Comparison of ENCODE assay signal across 24 mouse cellular contexts in the genomic region with DNA sequence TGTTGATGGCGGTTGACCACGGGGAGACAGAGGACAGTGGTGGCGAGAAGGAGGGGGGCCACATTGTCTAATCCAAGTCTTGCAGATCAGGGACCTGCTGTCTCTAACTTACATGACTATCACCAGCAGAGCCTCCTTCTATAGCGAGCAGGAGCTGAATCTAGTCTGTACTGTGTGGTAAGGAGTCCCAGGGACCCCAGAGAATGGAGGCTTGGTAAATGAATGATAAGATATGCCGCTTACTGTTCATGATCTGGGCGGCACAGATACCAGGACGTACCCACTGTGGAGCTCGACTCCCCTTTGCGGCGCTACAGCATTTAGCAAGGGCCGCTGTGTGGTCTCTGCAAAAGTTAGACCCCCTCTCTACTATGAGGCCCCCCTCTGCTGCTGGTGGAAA. TPM values are rescaled to one million over a fixed set of nuclear protein-coding genes. Genes with fewer than 3 reads are reported as not detected.
DNase-seq lines count a peak whose midpoint lies in the region; ATAC-seq and TF ChIP-seq lines count a peak whose summit lies in the region.
"Had no signal": no experiment of that assay in that cellular context is flagged by ENCODE, and none has a peak within 500 bp of the region (broad histone marks: within the 10 kb centered on the region; RNA-seq: fewer than 3 reads in every experiment).

No protein-coding gene starts in this region.

- TF ChIP-seq EP300 in stomach, postnatal 0 days (optimal IDR thresholded peaks at IDR 0.05), result no peak

- no peak for TF ChIP-seq CTCF in stomach, postnatal 0 days (IDR thresholded peaks at IDR 0.05; ENCODE audit: low read depth)

- H3K4me2 ChIP-seq in stomach, embryonic 14.5 days (replicated peaks; ENCODE audit: low read depth, low read length), result no peak overlapping the region
- H3K4me2 ChIP-seq in stomach, postnatal 0 days (replicated peaks; ENCODE audit: low read depth), result no peak overlapping the region
- H3K4me2 ChIP-seq in liver, embryonic 15.5 days, result peak overlapping the region; percentile 55
- no peak overlapping the region for H3K4me2 ChIP-seq in stomach, embryonic 15.5 days
- H3K4me2 ChIP-seq: embryonic facial prominence, embryonic 13.5 days; heart, embryonic 11.5 days; hindbrain, embryonic 15.5 days; limb, embryonic 12.5 days; lung, embryonic 14.5 days had no signal

- 72% methylated on average over 11 of the region's 11 CpGs for WGBS in stomach, embryonic 14.5 days
- 79% methylated on average over 11 of the region's 11 CpGs for WGBS in stomach, postnatal 0 days
- WGBS in liver, embryonic 15.5 days (ENCODE audit: insufficient replicate concordance), result 25% methylated on average over 11 of the region's 11 CpGs
- 70% methylated on average over 11 of the region's 11 CpGs for WGBS in stomach, embryonic 15.5 days
- 79% methylated on average over 11 of the region's 11 CpGs for WGBS in embryonic facial prominence, embryonic 10.5 days

- no peaks in the 10 kb centered on the region for H3K27me3 ChIP-seq in stomach, embryonic 14.5 days (ENCODE audit: control insufficient read depth, insufficient read depth, low read length)
- H3K27me3 ChIP-seq in stomach, postnatal 0 days (ENCODE audit: control insufficient read depth, insufficient read depth, low read length), result no peaks in the 10 kb centered on the region
- 0 out of 2 replicates have a peak, but pooled peaks cover 5% of the 10 kb centered on the region for H3K27me3 ChIP-seq in liver, embryonic 15.5 days
- no peaks in the 10 kb centered on the region for H3K27me3 ChIP-seq in stomach, embryonic 15.5 days (replicated peaks)
- H3K27me3 ChIP-seq in embryonic facial prominence, embryonic 10.5 days (replicated peaks; ENCODE audit: low read depth, poor library complexity, severe bottlenecking), result peaks cover 21% of the 10 kb centered on the region
- H3K27me3 ChIP-seq: hindbrain, embryonic 15.5 days had no signal

- no peaks in the 10 kb centered on the region for H3K36me3 ChIP-seq in stomach, embryonic 14.5 days (ENCODE audit: control insufficient read depth, insufficient read depth, low read length)
- H3K36me3 ChIP-seq in stomach, postnatal 0 days (ENCODE audit: control insufficient read depth, insufficient read depth, low read length), result no peaks in the 10 kb centered on the region
- no peaks in the 10 kb centered on the region for H3K36me3 ChIP-seq in liver, embryonic 15.5 days (replicated peaks)
- no peaks in the 10 kb centered on the region for H3K36me3 ChIP-seq in stomach, embryonic 15.5 days
- no peaks in the 10 kb centered on the region for H3K36me3 ChIP-seq in embryonic facial prominence, embryonic 10.5 days (replicated peaks)
- H3K36me3 ChIP-seq: embryonic facial prominence, embryonic 13.5 days; hindbrain, embryonic 15.5 days; limb, embryonic 12.5 days had no signal

- no peak for DNase-seq in stomach, postnatal 0 days (ENCODE audit: low spot score)
- no peak for DNase-seq in ovary, postnatal 36 days (ENCODE audit: low spot score)
- DNase-seq in gastrocnemius, adult 8-10 months (ENCODE audit: low spot score in 2 of 2), result no peak
- no peak for DNase-seq in embryonic facial prominence, embryonic 10.5 days (ENCODE audit: low spot score)
- DNase-seq: adrenal gland, adult 2 months; cerebellum, adult 9-11 months; kidney, adult 9 months; kidney, postnatal 14 days; lung, embryonic 14.5 days; right cerebral cortex, adult 18-20 months had no signal

- H3K9ac ChIP-seq in stomach, embryonic 14.5 days (replicated peaks; ENCODE audit: low read depth, low read length), result no peak overlapping the region
- H3K9ac ChIP-seq in stomach, postnatal 0 days (ENCODE audit: low read length), result no peak overlapping the region
- peak overlapping the region; percentile 22; the same call in 1 of the 2 replicates for H3K9ac ChIP-seq in liver, embryonic 15.5 days
- no peak overlapping the region for H3K9ac ChIP-seq in stomach, embryonic 15.5 days
- H3K9ac ChIP-seq: embryonic facial prominence, embryonic 13.5 days; hindbrain, embryonic 15.5 days; limb, embryonic 12.5 days; lung, embryonic 14.5 days had no signal

- H3K9me3 ChIP-seq in stomach, embryonic 14.5 days (ENCODE audit: control insufficient read depth, low read depth, low read length), result no peaks in the 10 kb centered on the region
- H3K9me3 ChIP-seq in stomach, postnatal 0 days (ENCODE audit: control insufficient read depth, low read length), result no peaks in the 10 kb centered on the region
- no peaks in the 10 kb centered on the region for H3K9me3 ChIP-seq in liver, embryonic 15.5 days (replicated peaks)
- no peaks in the 10 kb centered on the region for H3K9me3 ChIP-seq in stomach, embryonic 15.5 days
- no peaks in the 10 kb centered on the region for H3K9me3 ChIP-seq in embryonic facial prominence, embryonic 10.5 days
- H3K9me3 ChIP-seq: embryonic facial prominence, embryonic 13.5 days; hindbrain, embryonic 15.5 days; limb, embryonic 12.5 days had no signal

- H3K4me1 ChIP-seq in stomach, embryonic 14.5 days (ENCODE audit: control insufficient read depth, insufficient read depth, low read length), result 0 out of 2 replicates have a peak, but pooled peaks cover 5% of the 10 kb centered on the region
- H3K4me1 ChIP-seq in stomach, postnatal 0 days (replicated peaks; ENCODE audit: control insufficient read depth, insufficient read depth), result no peaks in the 10 kb centered on the region
- peaks cover 66% of the 10 kb centered on the region for H3K4me1 ChIP-seq in liver, embryonic 15.5 days (replicated peaks)
- H3K4me1 ChIP-seq in stomach, embryonic 15.5 days, result peaks cover 11% of the 10 kb centered on the region; the same call in 1 of the 2 replicates
- peaks cover 6% of the 10 kb centered on the region; the same call in 1 of the 2 replicates for H3K4me1 ChIP-seq in embryonic facial prominence, embryonic 10.5 days
- H3K4me1 ChIP-seq: embryonic facial prominence, embryonic 13.5 days; hindbrain, embryonic 15.5 days; limb, embryonic 12.5 days had no signal

- no peak overlapping the region for H3K4me3 ChIP-seq in stomach, embryonic 14.5 days (ENCODE audit: low read depth, low read length)
- no peak overlapping the region for H3K4me3 ChIP-seq in stomach, postnatal 0 days (ENCODE audit: low read depth, low read length)
- H3K4me3 ChIP-seq in liver, embryonic 15.5 days (replicated peaks), result peak overlapping the region; percentile 22
- H3K4me3 ChIP-seq in stomach, embryonic 15.5 days (replicated peaks), result no peak overlapping the region
- no peak overlapping the region for H3K4me3 ChIP-seq in embryonic facial prominence, embryonic 10.5 days
- H3K4me3 ChIP-seq: embryonic facial prominence, embryonic 13.5 days; hindbrain, embryonic 15.5 days; limb, embryonic 12.5 days had no signal

- no peak overlapping the region for H3K27ac ChIP-seq in stomach, embryonic 14.5 days (ENCODE audit: low read length)
- no peak overlapping the region for H3K27ac ChIP-seq in stomach, postnatal 0 days (replicated peaks)
- peak overlapping the region; percentile 88 for H3K27ac ChIP-seq in liver, embryonic 15.5 days (replicated peaks)
- H3K27ac ChIP-seq in stomach, embryonic 15.5 days, result no peak overlapping the region
- no peak overlapping the region for H3K27ac ChIP-seq in embryonic facial prominence, embryonic 10.5 days (replicated peaks)
- H3K27ac ChIP-seq: embryonic facial prominence, embryonic 13.5 days; hindbrain, embryonic 15.5 days; limb, embryonic 12.5 days had no signal

- peak; percentile 68; the same call in 1 of the 2 replicates for ATAC-seq in stomach, embryonic 14.5 days (ENCODE audit: insufficient number of reproducible peaks, insufficient read depth, low FRiP score, low read depth)
- no peak for ATAC-seq in stomach, postnatal 0 days (ENCODE audit: low FRiP score, low TSS enrichment)
- ATAC-seq in erythroid progenitor cell, adult 5-6 weeks (replicated peaks; ENCODE audit: low FRiP score, poor library complexity, severe bottlenecking), result peak; percentile 77
- peak; percentile 92 for ATAC-seq in liver, embryonic 15.5 days (ENCODE audit: insufficient read depth)
- peak; percentile 77; the same call in 1 of the 2 replicates for ATAC-seq in stomach, embryonic 15.5 days (ENCODE audit: insufficient read depth, low FRiP score, low read depth)
- ATAC-seq: Patski had no signal

RNA-seq across cellular contexts. Expression of a gene that starts 18.2 kb away (rescaled TPM):
- 0.32 and 0.42 TPM in 2 replicates for polyA plus RNA-seq in stomach, embryonic 14.5 days (2014; fragmentation: Nextera tagmentation; extraction: Ambion mirVana)
- polyA plus RNA-seq in stomach, postnatal 0 days (2015; fragmentation: Nextera tagmentation; extraction: Ambion mirVana), result 1.0 and 1.3 TPM in 2 replicates
- total RNA-seq in erythroid progenitor cell, adult 5-6 weeks (2015; ENCODE audit: low replicate concordance), result not detected in 2 replicates
- not detected in 2 replicates for total RNA-seq in erythroid progenitor cell, adult 5-6 weeks (2017; ENCODE audit: low replicate concordance)
- polyA plus RNA-seq in liver, embryonic 15.5 days (2015; fragmentation: Nextera tagmentation; extraction: Ambion mirVana), result 0.05 TPM in 1 of 2 replicates, not detected in the other
- polyA plus RNA-seq in stomach, embryonic 15.5 days (2015; fragmentation: Nextera tagmentation; extraction: Ambion mirVana), result 0.39 and 0.58 TPM in 2 replicates
- not detected for total RNA-seq in gastrocnemius, adult 8-10 months (2022)
- polyA plus RNA-seq in embryonic facial prominence, embryonic 10.5 days (2016; fragmentation: Nextera tagmentation; extraction: Ambion mirVana), result 0.59 and 0.97 TPM in 2 replicates
- total RNA-seq: adrenal gland, adult 2 months; gastrocnemius, adult 18-20 months; granulocyte monocyte progenitor cell, adult 5-6 weeks; hematopoietic stem cell, adult 5-6 weeks had no signal
- polyA plus RNA-seq: heart, embryonic 11.5 days; heart, postnatal 0 days; neural tube, embryonic 14.5 days had no signal

RNA-seq across cellular contexts. Expression of a gene that starts 20.4 kb away (rescaled TPM):
- 39.6 and 41.4 TPM in 2 replicates for polyA plus RNA-seq in stomach, embryonic 14.5 days (2014; fragmentation: Nextera tagmentation; extraction: Ambion mirVana)
- 17.3 and 19.9 TPM in 2 replicates for polyA plus RNA-seq in stomach, postnatal 0 days (2015; fragmentation: Nextera tagmentation; extraction: Ambion mirVana)
- total RNA-seq in erythroid progenitor cell, adult 5-6 weeks (2015; ENCODE audit: low replicate concordance), result 13.0 and 17.7 TPM in 2 replicates
- 3.2 and 9.4 TPM in 2 replicates for total RNA-seq in erythroid progenitor cell, adult 5-6 weeks (2017; ENCODE audit: low replicate concordance)
- polyA plus RNA-seq in liver, embryonic 15.5 days (2015; fragmentation: Nextera tagmentation; extraction: Ambion mirVana), result 26.4 and 26.8 TPM in 2 replicates
- 32.7 and 37.4 TPM in 2 replicates for polyA plus RNA-seq in stomach, embryonic 15.5 days (2015; fragmentation: Nextera tagmentation; extraction: Ambion mirVana)
- 10 to 100 TPM; 10.4 to 12.8 (median 11.4) TPM for total RNA-seq in gastrocnemius, adult 8-10 months (2022)
- polyA plus RNA-seq in embryonic facial prominence, embryonic 10.5 days (2016; fragmentation: Nextera tagmentation; extraction: Ambion mirVana), result 45.5 and 50.1 TPM in 2 replicates

RNA-seq across cellular contexts. Expression of a gene that starts 38.7 kb away (rescaled TPM):
- polyA plus RNA-seq in stomach, embryonic 14.5 days (2014; fragmentation: Nextera tagmentation; extraction: Ambion mirVana), result 126 and 135 TPM in 2 replicates
- polyA plus RNA-seq in stomach, postnatal 0 days (2015; fragmentation: Nextera tagmentation; extraction: Ambion mirVana), result 165 and 170 TPM in 2 replicates
- 101 and 141 TPM in 2 replicates for total RNA-seq in erythroid progenitor cell, adult 5-6 weeks (2015; ENCODE audit: low replicate concordance)
- total RNA-seq in erythroid progenitor cell, adult 5-6 weeks (2017; ENCODE audit: low replicate concordance), result 113 and 126 TPM in 2 replicates
- 149 and 154 TPM in 2 replicates for polyA plus RNA-seq in liver, embryonic 15.5 days (2015; fragmentation: Nextera tagmentation; extraction: Ambion mirVana)
- polyA plus RNA-seq in stomach, embryonic 15.5 days (2015; fragmentation: Nextera tagmentation; extraction: Ambion mirVana), result 122 and 124 TPM in 2 replicates
- 100 to 1,000 TPM in 2 of 4 experiments, 10 to 100 TPM in 2; 97.3 to 122 (median 108) TPM for total RNA-seq in gastrocnemius, adult 8-10 months (2022)
- polyA plus RNA-seq in embryonic facial prominence, embryonic 10.5 days (2016; fragmentation: Nextera tagmentation; extraction: Ambion mirVana), result 108 and 115 TPM in 2 replicates

RNA-seq across cellular contexts. Expression of a gene that starts 48.7 kb away (rescaled TPM):
- polyA plus RNA-seq in stomach, embryonic 14.5 days (2014; fragmentation: Nextera tagmentation; extraction: Ambion mirVana), result 16.8 and 20.9 TPM in 2 replicates
- polyA plus RNA-seq in stomach, postnatal 0 days (2015; fragmentation: Nextera tagmentation; extraction: Ambion mirVana), result 10.2 and 10.8 TPM in 2 replicates
- not detected in 2 replicates for total RNA-seq in erythroid progenitor cell, adult 5-6 weeks (2015; ENCODE audit: low replicate concordance)
- total RNA-seq in erythroid progenitor cell, adult 5-6 weeks (2017; ENCODE audit: low replicate concordance), result not detected in 2 replicates
- polyA plus RNA-seq in liver, embryonic 15.5 days (2015; fragmentation: Nextera tagmentation; extraction: Ambion mirVana), result 1.4 and 2.1 TPM in 2 replicates
- 19.9 and 20.9 TPM in 2 replicates for polyA plus RNA-seq in stomach, embryonic 15.5 days (2015; fragmentation: Nextera tagmentation; extraction: Ambion mirVana)
- total RNA-seq in gastrocnemius, adult 8-10 months (2022), result under 1 TPM; 0.21 to 0.67 (median 0.25) TPM
- polyA plus RNA-seq in embryonic facial prominence, embryonic 10.5 days (2016; fragmentation: Nextera tagmentation; extraction: Ambion mirVana), result 37.9 and 38.7 TPM in 2 replicates
- total RNA-seq: granulocyte monocyte progenitor cell, adult 5-6 weeks; hematopoietic stem cell, adult 5-6 weeks had no signal
